Mouse (Mus musculus) cerebellum, adult 8-10 months (tissue): Measurements from ENCODE around the gene Rasa2.
"Not testable (repeated sequence)": the region's sequence is repeated elsewhere in the genome, so short reads cannot be mapped to it uniquely, and the experiment has no call there.

Source experiments
- DNase-seq: peaks from one replicate; pipeline ENCODE4 v3.0.0; 2022

Rasa2 gene

GRCm38 (mm10) chr9:96631389-96632072 is at the start of gene Rasa2:
TSS of gene Rasa2 (minus strand) at chr9:96631617.
- peak; percentile 86 for DNase-seq

- no peak for DNase-seq
These were observed 47.2 kb upstream of the Rasa2 start for GRCm38 (mm10) chr9:96678611-96679010.

- not testable (repeated sequence) for DNase-seq
These were observed 46.3 kb upstream of the Rasa2 start for GRCm38 (mm10) chr9:96677711-96678110.

- no peak for DNase-seq
These were observed 45.3 kb upstream of the Rasa2 start for GRCm38 (mm10) chr9:96676671-96677070.

- no peak for DNase-seq
These were observed 44.6 kb upstream of the Rasa2 start for GRCm38 (mm10) chr9:96675763-96676640.

- peak; percentile 51 for DNase-seq
These were observed 43.8 kb upstream of the Rasa2 start for GRCm38 (mm10) chr9:96675071-96675762.

- no peak for DNase-seq
These were observed 42.9 kb upstream of the Rasa2 start for GRCm38 (mm10) chr9:96674301-96674700.

- no peak for DNase-seq
These were observed 41.0 kb upstream of the Rasa2 start for GRCm38 (mm10) chr9:96672466-96672865.

- DNase-seq = no peak
These were observed 39.8 kb upstream of the Rasa2 start for GRCm38 (mm10) chr9:96671249-96671648.

- peak; percentile 96 for DNase-seq
These were observed 38.5 kb upstream of the Rasa2 start for GRCm38 (mm10) chr9:96669877-96670276.

GRCm38 (mm10) chr9:96668628-96669027 is 37.2 kb upstream of the Rasa2 start:
- DNase-seq = peak; percentile 73

- no peak for DNase-seq
These were observed 29.3 kb upstream of the Rasa2 start for GRCm38 (mm10) chr9:96660510-96661244.

- DNase-seq = no peak
These were observed 28.4 kb upstream of the Rasa2 start for GRCm38 (mm10) chr9:96659801-96660200.

GRCm38 (mm10) chr9:96653538-96653937 is 22.1 kb upstream of the Rasa2 start:
- DNase-seq = no peak

GRCm38 (mm10) chr9:96652763-96653162 is 21.3 kb upstream of the Rasa2 start:
- DNase-seq = no peak

- no peak for DNase-seq
These were observed 19.4 kb upstream of the Rasa2 start for GRCm38 (mm10) chr9:96650807-96651206.

- DNase-seq = peak; percentile 80
These were observed 18.5 kb upstream of the Rasa2 start for GRCm38 (mm10) chr9:96649924-96650323.

GRCm38 (mm10) chr9:96649362-96649761 is 17.9 kb upstream of the Rasa2 start:
- no peak for DNase-seq

GRCm38 (mm10) chr9:96646668-96647295 is 15.4 kb upstream of the Rasa2 start:
- no peak for DNase-seq

- no peak for DNase-seq
These were observed 13.4 kb upstream of the Rasa2 start for GRCm38 (mm10) chr9:96644840-96645239.

GRCm38 (mm10) chr9:96644002-96644401 is 12.6 kb upstream of the Rasa2 start:
- not testable (repeated sequence) for DNase-seq

GRCm38 (mm10) chr9:96639451-96639850 is 8.0 kb upstream of the Rasa2 start:
- no peak for DNase-seq
